Mouse (Mus musculus): ENCODE measurements around the gene Celf2.

DNA sequence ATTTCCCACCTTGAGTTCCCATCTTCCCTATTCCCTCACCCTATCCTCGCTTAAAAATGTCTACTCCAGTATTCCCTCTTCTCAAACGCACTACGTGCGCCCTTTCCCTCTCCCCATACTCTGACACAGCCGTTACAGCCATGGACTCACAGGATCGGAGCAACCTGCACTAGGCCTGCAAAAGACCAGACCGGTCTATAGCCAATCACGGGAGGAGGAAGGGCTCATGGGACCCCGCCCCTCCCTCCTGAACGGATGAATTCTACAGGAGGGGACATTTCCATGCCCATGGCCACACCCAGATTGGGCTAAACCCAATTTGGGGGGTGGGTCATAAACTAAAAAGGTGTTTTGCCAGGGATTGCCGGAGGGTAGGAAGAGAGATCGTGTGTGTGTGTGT is 1003.8 kb downstream of the Celf2 start:
- TF ChIP-seq CTCF (IDR thresholded peaks at IDR 0.05; ENCODE audit: extremely low read depth, insufficient read length, insufficient replicate concordance, low read depth, low read length) (no peak), POLR2A (IDR thresholded peaks at IDR 0.05; ENCODE audit: low read depth, low read length) (no peak)
